Comparison of ENCODE assay signal across 10 mouse cellular contexts in genomic region chr8:97251458-97251865, GRCm38 (mm10).
DNase-seq lines count a peak whose midpoint lies in the region; ATAC-seq lines count a peak whose summit lies in the region.
"Had no signal": no experiment of that assay in that cellular context is flagged by ENCODE, and none has a peak within 500 bp of the region (broad histone marks: within the 10 kb centered on the region; RNA-seq: fewer than 3 reads in every experiment).

No protein-coding gene starts in this region.

- intact Hi-C loops in gastrocnemius, postnatal 36 days (cut with DNase I), result no loop called here

- H3K9ac ChIP-seq in neural tube, embryonic 13.5 days, result no peak overlapping the region
- H3K9ac ChIP-seq in kidney, embryonic 16.5 days (replicated peaks; ENCODE audit: low read length), result no peak overlapping the region

- no peak overlapping the region for H3K27ac ChIP-seq in neural tube, embryonic 13.5 days (replicated peaks)
- H3K27ac ChIP-seq in kidney, embryonic 16.5 days (ENCODE audit: low read length), result peak overlapping the region; percentile 72
- H3K27ac ChIP-seq: heart, embryonic 10.5 days had no signal

- H3K27me3 ChIP-seq in neural tube, embryonic 13.5 days, result no peaks in the 10 kb centered on the region
- H3K27me3 ChIP-seq in kidney, embryonic 16.5 days (ENCODE audit: insufficient read depth, low read length), result no peaks in the 10 kb centered on the region
- H3K27me3 ChIP-seq: megakaryocyte, embryonic 14.5 days had no signal

- no peak overlapping the region for H3K4me3 ChIP-seq in neural tube, embryonic 13.5 days
- H3K4me3 ChIP-seq in kidney, embryonic 16.5 days (ENCODE audit: low read length), result no peak overlapping the region
- H3K4me3 ChIP-seq: heart, embryonic 10.5 days; megakaryocyte, embryonic 14.5 days had no signal

- 0 out of 2 replicates have a peak overlapping the region, but pooled peaks have one; percentile 1 for H3K4me2 ChIP-seq in neural tube, embryonic 13.5 days
- H3K4me2 ChIP-seq in kidney, embryonic 16.5 days (replicated peaks; ENCODE audit: low read depth, low read length), result no peak overlapping the region

- ATAC-seq in neural tube, embryonic 13.5 days (ENCODE audit: low read depth), result peak; percentile 53
- ATAC-seq in kidney, embryonic 16.5 days (ENCODE audit: low FRiP score, low TSS enrichment), result peak; percentile 65
- no peak for ATAC-seq in frontal cortex, adult (ENCODE audit: low TSS enrichment)

- H3K9me3 ChIP-seq in neural tube, embryonic 13.5 days, result 0 out of 2 replicates have a peak, but pooled peaks cover 2% of the 10 kb centered on the region
- H3K9me3 ChIP-seq in kidney, embryonic 16.5 days (ENCODE audit: low read length), result no peaks in the 10 kb centered on the region
- H3K9me3 ChIP-seq: heart, embryonic 10.5 days had no signal

- 30% methylated on average over 5 of the region's 5 CpGs for WGBS in neural tube, embryonic 13.5 days
- 23% methylated on average over 5 of the region's 5 CpGs for WGBS in kidney, embryonic 16.5 days

- H3K4me1 ChIP-seq in neural tube, embryonic 13.5 days (replicated peaks), result peaks cover 12% of the 10 kb centered on the region
- peaks cover 9% of the 10 kb centered on the region for H3K4me1 ChIP-seq in kidney, embryonic 16.5 days (ENCODE audit: insufficient read depth, low read length)
- H3K4me1 ChIP-seq: heart, embryonic 10.5 days; megakaryocyte, embryonic 14.5 days had no signal

- no peaks in the 10 kb centered on the region for H3K36me3 ChIP-seq in neural tube, embryonic 13.5 days
- H3K36me3 ChIP-seq in kidney, embryonic 16.5 days (ENCODE audit: insufficient read depth, low read length), result no peaks in the 10 kb centered on the region
- H3K36me3 ChIP-seq: G1E; heart, embryonic 10.5 days had no signal

- DNase-seq in gastrocnemius, postnatal 10 days, result peak; percentile 4
- no peak for DNase-seq in gastrocnemius, postnatal 36 days
- no peak for DNase-seq in neural tube, embryonic 10.5 days (ENCODE audit: extremely low spot score, low spot score)
- peak; percentile 9 for DNase-seq in lung, postnatal 14 days

Comparison
In these comparisons a context has a peak if more than half of its experiments do, and no peak if none do; other contexts are left out.
1. DNase-seq: peak in gastrocnemius, postnatal 10 days (single experiment) and lung, postnatal 14 days (single experiment); none in gastrocnemius, postnatal 36 days (0 of 2) and neural tube, embryonic 10.5 days (single experiment).